Mouse (Mus musculus): ENCODE results near the gene Ptprd.

DNA sequence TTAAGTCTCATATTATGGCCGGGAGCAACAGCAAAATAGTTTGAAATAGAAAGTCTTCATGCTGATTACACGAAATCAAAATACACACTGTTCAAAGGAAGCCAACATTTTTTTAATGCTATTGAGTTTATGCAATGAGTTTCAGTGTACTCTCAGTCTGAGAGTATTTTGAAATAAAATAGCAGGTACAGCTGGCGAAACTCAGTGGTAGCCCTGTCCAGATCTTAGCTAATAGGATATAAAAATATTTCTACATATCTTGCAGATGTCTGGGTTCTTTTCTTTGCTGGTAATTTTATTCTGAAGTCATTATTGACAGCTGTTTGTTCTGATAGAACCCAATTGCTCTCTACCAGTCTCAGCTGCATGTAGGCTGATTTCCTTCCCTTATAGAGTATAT, 2246.0 kb downstream of the Ptprd start:
- no peak for TF ChIP-seq CTCF (IDR thresholded peaks at IDR 0.05; ENCODE audit: insufficient read depth, low read depth, low read length)
- no peak for TF ChIP-seq POLR2A (IDR thresholded peaks at IDR 0.05; ENCODE audit: insufficient read depth, low read depth, low read length)

All from olfactory bulb, adult 2 months (tissue).